Mouse (Mus musculus) intestine, embryonic 14.5 days (tissue): Measurements from ENCODE around the gene Rras. TPM values are rescaled to one million over a fixed set of nuclear protein-coding genes. Genes with fewer than 3 reads are reported as not detected.

Experiments used
- microRNA-seq: library from miRNA; unstranded; fragments of <30 nt; microRNA quantifications from one replicate; pipeline ENCODE4, GENCODE M21; 2016
- polyA plus RNA-seq: library from polyadenylated mRNA; unstranded; fragments of >200 nt; fragmentation: Nextera tagmentation; extraction: Ambion mirVana; gene quantifications from 2 replicates; pipeline ENCODE4 v1.2.1, GENCODE M21; 2014

The Rras gene
- polyA plus RNA-seq, 1 experiment from 2014 or later = 69.1 TPM

Small RNA genes lying within 50 kb of the gene (microRNA-seq; reads per million reads assigned to microRNA genes)
- 0.76 reads per million for gene Mir7054

Other genes starting within 250 kb of the Rras start
- 65.8 and 68.8 TPM in 2 replicates for gene Nup62, start 201.9 kb upstream of the Rras start, polyA plus RNA-seq
- 2.0 TPM in 2 replicates for gene Il4i1, start 201.6 kb upstream of the Rras start, polyA plus RNA-seq
- 2.4 and 3.0 TPM in 2 replicates for gene Atf5, start 201.3 kb upstream of the Rras start, polyA plus RNA-seq
- 63.7 and 68.0 TPM in 2 replicates for gene Akt1s1, start 169.0 kb upstream of the Rras start, polyA plus RNA-seq
- 72.4 and 74.8 TPM in 2 replicates for gene Tbc1d17, start 168.9 kb upstream of the Rras start, polyA plus RNA-seq
- 26.4 and 29.7 TPM in 2 replicates for gene Pnkp, start 160.8 kb upstream of the Rras start, polyA plus RNA-seq
- 318 and 338 TPM in 2 replicates for gene Ptov1, start 148.2 kb upstream of the Rras start, polyA plus RNA-seq
- gene Med25, start 125.2 kb upstream of the Rras start, polyA plus RNA-seq = 66.2 and 75.8 TPM in 2 replicates
- gene Fuz, start 121.9 kb upstream of the Rras start, polyA plus RNA-seq = 17.8 and 19.7 TPM in 2 replicates
- gene Ap2a1, start 88.5 kb upstream of the Rras start, polyA plus RNA-seq = 62.9 and 68.3 TPM in 2 replicates
- gene Tsks, start 74.8 kb upstream of the Rras start, polyA plus RNA-seq = not detected in 2 replicates
- 21.9 and 24.7 TPM in 2 replicates for gene Cpt1c, start 43.1 kb upstream of the Rras start, polyA plus RNA-seq
- gene Prmt1, start 31.4 kb upstream of the Rras start, polyA plus RNA-seq = 208 and 211 TPM in 2 replicates
- 84.3 and 91.7 TPM in 2 replicates for gene Irf3, start 20.3 kb upstream of the Rras start, polyA plus RNA-seq
- gene Bcl2l12, start 19.2 kb upstream of the Rras start, polyA plus RNA-seq = 54.3 and 55.2 TPM in 2 replicates
- gene Scaf1, start 1.6 kb upstream of the Rras start, polyA plus RNA-seq = 45.3 and 49.4 TPM in 2 replicates
- gene Prr12, start 34.9 kb downstream of the Rras start, polyA plus RNA-seq = 14.0 and 15.0 TPM in 2 replicates
- gene Nosip, start 44.5 kb downstream of the Rras start, polyA plus RNA-seq = 57.2 and 63.0 TPM in 2 replicates
- gene Prrg2, start 44.7 kb downstream of the Rras start, polyA plus RNA-seq = 21.8 and 24.0 TPM in 2 replicates
- 313 and 323 TPM in 2 replicates for gene Rcn3, start 74.3 kb downstream of the Rras start, polyA plus RNA-seq
- gene Fcgrt, start 85.9 kb downstream of the Rras start, polyA plus RNA-seq = 64.1 and 65.1 TPM in 2 replicates
- 1,923 and 1,961 TPM in 2 replicates for gene Rps11, start 106.5 kb downstream of the Rras start, polyA plus RNA-seq
- 1,687 and 1,710 TPM in 2 replicates for gene Rpl13a, start 110.8 kb downstream of the Rras start, polyA plus RNA-seq
- 0.72 and 0.81 TPM in 2 replicates for gene Gm45713, start 118.3 kb downstream of the Rras start, polyA plus RNA-seq
- gene Flt3l, start 118.5 kb downstream of the Rras start, polyA plus RNA-seq = 1.3 and 2.1 TPM in 2 replicates
- 108 and 113 TPM in 2 replicates for gene Pih1d1, start 136.3 kb downstream of the Rras start, polyA plus RNA-seq
- 50.9 and 66.6 TPM in 2 replicates for gene Aldh16a1, start 136.6 kb downstream of the Rras start, polyA plus RNA-seq
- 0.07 TPM in 1 of 2 replicates, not detected in the other for gene Slc17a7, start 146.0 kb downstream of the Rras start, polyA plus RNA-seq
- not detected in 2 replicates for gene Gfy, start 161.6 kb downstream of the Rras start, polyA plus RNA-seq
- gene Pth2, start 163.0 kb downstream of the Rras start, polyA plus RNA-seq = not detected in 2 replicates
- gene Ccdc155, start 186.9 kb downstream of the Rras start, polyA plus RNA-seq = 0.43 and 0.73 TPM in 2 replicates
- gene Dkkl1, start 194.2 kb downstream of the Rras start, polyA plus RNA-seq = 0.80 and 1.0 TPM in 2 replicates
- 129 and 139 TPM in 2 replicates for gene Tead2, start 197.8 kb downstream of the Rras start, polyA plus RNA-seq
- 2.6 and 3.0 TPM in 2 replicates for gene Cd37, start 221.2 kb downstream of the Rras start, polyA plus RNA-seq
- 0.24 TPM in 1 of 2 replicates, not detected in the other for gene Slc6a16, start 223.1 kb downstream of the Rras start, polyA plus RNA-seq